Mouse (Mus musculus) c-Kit-positive CD71-negative TER-119-negative erythroid progenitor cells, embryonic 14.5 days (primary cell): ENCODE results near the gene Rrm2.
"Not testable (repeated sequence)": the region's sequence is repeated elsewhere in the genome, so short reads cannot be mapped to it uniquely, and the experiment has no call there.

Experiments used
- DNase-seq: peaks from one replicate; pipeline ENCODE4 v3.0.0-alpha.2; 2013; ENCODE audit warnings: low read depth

Gene Rrm2

DNA sequence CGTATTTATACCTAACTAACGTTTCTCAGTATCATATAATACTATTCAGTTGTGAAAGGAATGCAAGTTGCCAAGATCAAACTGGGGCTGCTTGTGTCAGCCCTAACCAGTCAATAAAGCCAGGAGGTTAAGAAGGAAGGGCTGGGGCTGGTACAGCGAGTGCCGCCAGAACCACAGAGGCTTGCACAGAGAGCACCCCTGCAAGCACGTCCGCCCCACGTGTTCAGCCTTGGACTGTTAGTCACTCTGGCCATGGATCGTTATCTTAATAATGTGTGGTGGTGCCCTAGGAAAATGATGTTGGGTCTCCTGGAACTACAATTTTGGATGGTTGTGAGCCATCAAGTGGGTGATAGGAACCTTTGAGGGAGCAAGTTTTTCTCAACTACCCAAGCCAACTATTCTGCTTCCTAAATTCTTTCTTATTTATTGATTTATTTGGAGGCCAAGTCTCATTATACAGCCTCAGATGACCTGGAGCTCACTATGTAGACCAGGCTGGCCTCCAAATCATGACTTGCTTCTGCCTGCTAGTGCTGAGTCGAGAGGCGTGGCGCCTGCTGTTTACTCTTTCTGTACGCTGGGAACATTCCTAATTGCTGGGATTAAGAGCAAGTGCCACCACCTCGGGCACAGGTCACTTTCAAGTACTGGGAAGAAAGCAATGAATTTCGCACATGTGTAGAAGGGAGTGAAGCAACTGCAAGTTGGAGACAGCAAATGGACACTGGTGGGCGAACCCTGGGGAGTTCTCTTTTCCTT is 2.4 kb upstream of the Rrm2 start:
- no peak for DNase-seq

DNA sequence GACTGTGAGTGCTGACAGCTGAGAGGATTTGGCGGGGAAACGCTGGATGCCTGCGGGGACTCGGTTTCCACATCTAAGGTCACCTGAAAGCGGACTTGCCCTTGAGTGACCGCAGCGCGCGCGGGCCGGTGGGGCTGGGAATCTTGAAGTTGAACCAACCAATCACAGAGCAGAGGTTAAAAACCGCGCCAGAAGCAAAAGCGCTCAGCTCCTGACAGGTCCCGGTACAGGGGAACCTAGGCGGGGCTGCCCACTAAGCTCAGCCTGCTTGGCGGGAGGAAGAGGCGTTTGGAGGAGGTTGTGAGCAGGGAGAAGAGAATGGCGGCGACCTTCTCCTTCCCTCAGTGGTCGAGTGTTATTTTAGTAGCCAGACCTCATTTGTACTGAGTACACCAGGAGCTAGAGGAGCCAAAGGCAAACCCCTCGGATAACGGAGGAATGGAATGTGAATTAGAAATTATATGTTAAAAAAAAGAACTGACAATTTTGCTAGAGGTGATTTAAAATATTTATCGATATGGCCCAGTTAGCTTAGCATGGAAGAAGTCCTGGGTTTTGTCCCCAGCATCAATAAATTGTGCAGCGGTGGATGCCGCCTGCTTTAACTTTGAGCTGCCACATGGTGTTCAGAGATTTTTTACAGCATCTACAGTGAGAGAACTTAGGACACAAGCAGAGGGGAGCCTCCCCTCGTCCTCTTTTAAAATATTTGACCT is 1.1 kb upstream of the Rrm2 start:
- DNase-seq, result no peak

DNA sequence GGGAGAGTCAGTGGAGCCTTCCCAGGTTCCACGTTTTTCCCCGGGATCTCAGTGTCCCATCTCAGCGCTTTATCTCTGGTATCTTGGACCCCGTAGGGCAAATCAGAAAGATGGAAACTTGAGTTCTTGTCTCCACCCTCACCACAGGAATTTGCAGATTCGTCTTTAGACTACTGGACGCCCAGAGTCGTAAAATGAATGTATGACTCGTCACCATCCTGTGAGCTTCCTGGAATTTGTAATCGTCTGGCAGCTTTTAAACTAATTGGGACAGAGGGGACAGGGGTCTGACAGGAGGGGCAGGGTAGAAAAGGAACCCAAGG is 600 bp upstream of the Rrm2 start:
- no peak for DNase-seq

- DNase-seq, result no peak
Measured at GRCm38 (mm10) chr12:24708824-24709218, 780 bp downstream of the Rrm2 start.

DNA sequence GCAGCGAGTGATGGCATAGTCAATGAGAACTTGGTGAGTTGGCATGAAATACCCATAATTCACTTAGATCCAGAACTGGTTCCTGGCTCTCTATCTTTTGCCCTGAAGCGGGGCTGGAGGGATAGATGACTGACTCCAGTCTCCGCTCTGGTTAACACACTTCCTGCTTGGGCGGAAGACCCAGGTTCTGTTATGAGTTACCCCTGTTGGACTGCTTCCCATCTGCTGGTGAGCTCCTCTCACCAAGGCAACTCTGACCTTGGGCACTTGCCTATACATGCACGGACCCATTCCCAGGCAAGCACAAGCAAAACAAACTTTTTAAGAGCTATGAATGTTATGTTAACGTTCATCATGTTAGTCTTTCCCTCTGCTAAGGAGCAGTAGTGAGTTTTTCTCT is 1.4 kb downstream of the Rrm2 start:
- no peak for DNase-seq

DNA sequence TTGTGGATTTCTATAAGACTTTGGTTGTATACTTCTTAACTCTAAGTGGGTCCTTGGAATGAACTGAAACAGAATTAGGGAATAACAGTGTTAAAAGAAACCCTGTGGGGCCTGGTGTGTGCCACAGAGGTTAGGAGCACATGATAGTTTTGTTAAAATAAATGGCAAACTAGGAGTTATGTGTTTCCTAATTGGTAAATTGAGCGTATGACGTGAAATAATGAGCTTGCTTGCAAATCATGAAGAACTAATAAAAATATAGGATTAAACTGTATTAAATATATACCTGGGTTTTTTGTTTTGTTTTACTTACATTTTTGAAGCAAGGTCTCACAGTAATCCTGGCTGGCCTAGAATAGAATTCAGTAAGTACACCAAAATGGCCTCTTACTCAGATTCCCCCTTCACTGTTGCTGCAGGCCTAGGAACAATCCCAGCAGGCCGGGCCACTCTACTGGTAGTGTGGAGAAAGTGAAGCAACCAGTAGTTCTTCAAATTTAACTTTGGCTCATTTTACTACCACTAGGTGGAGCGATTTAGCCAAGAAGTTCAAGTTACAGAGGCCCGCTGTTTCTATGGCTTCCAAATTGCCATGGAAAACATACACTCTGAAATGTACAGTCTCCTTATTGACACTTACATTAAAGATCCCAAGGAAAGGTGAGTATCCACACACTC is 1.9 kb downstream of the Rrm2 start:
- DNase-seq, result peak; percentile 85

GRCm38 (mm10) chr12:24710672-24711071 is 2.6 kb downstream of the Rrm2 start:
- no peak for DNase-seq

DNA sequence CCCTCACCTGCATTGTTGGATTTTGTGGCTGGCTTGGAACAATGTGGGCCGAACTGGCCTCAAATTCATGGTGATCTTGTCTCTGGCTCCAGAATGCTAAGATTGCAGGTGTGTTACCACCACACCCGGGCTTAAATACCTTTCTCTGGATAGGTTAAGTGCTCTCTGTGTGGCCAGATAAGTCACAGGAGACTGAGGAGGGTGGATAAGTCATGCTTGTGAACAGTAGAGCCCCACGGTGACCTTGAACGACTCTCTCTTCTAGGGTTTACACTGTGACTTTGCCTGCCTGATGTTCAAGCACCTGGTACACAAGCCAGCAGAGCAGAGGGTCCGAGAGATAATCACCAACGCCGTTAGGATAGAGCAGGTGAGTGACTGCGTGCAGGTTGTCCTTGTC is 4.4 kb downstream of the Rrm2 start:
- DNase-seq, result no peak

GRCm38 (mm10) chr12:24714579-24715255 is 6.7 kb downstream of the Rrm2 start:
- no peak for DNase-seq

DNA sequence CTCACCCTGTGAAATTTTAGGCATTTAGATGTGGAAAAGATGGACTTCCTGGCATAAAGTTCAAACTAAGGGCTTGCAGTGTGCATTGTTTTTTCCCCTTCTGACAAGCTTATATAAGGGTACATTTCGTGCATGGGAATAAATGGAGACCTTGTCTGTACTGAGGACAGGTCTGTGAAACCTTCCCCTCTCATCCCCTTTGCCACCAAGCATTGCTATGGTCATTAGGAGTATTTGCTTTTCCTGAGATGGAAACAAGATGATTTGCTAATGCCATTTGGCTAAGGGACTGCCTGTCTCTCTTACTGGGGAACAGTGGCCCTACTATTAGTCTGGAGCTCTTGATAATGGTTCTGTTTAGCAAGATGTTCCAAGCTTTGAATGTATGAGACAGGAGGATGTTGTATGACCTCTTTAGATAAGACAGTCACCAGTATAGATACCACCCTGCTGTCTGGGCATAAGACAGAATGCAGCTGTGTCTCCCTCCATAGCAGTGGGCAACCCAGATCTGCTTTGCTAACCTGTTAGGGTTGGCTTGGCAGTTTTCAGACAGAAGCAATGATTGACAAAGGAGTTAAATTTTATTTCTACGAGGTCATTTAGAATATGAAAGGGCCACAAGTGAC is 7.3 kb downstream of the Rrm2 start:
- no peak for DNase-seq

DNA sequence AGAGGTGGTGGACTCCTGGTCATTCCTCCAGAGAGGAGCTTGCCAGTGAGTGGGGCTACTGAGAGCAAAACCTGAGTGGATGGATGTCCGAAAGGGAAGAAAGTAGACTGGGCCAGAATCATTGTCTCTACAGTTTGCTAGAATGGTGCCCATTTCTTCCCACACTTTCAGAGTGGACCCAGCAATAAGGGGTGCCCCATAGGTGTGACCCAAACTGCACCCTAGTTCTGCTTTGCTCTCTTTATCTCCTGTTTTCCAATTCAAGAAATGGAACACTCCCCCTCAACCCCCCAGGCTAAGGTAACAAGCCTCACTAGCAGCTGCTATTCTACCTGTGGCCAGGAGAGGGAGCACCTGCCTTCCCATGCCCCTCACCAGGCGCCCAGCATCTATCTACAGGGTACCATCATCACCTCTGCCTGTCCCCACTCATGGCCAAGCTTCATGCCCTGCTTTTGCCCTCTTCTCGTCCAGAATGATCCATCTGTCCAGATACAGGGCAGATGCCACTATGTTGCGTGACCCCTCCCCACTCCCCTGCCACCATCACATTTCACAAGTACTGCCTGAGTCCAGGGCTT is 8.8 kb downstream of the Rrm2 start:
- DNase-seq, result no peak

GRCm38 (mm10) chr12:24723434-24723833 is 15.4 kb downstream of the Rrm2 start:
- DNase-seq, result no peak

DNA sequence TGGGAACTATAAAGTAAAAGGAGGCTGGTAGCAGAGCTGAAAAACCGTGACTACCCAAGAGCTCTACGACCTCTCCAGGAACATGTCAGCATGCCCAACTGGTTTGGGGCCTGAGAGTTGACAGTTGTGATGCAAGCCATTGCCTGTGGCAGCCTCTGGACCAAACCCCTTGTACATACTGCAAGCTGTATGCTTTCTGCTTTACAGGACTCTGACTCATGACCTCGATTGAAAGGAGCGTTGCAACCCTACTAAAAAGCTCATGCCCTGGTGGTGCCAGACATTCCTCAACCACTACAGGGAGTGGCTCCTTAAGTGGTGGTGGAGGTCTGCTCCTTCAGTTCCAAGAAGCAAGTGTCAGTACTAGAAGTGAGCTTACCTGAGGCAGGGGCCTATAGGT is 15.8 kb downstream of the Rrm2 start:
- no peak for DNase-seq

DNA sequence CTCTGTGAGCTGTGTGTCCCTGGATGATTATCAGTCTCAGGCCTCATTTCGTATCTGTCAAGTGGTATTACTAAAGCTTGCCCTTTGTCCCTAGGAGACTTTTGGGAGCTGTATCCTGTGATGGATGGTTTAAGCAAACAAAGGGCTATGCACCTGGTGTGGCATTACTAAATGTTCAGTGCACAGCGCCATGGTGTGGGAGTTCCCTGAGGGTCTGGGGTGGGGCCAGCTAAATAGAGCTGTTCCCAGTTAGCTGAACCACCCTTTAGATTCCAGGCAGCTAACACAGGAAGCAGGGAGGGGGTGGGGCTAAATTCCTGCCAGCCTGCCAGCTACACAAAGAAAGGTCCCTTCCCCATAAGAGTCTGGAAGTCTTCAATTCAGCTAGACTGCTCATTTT is 16.3 kb downstream of the Rrm2 start:
- DNase-seq, result no peak

- no peak for DNase-seq
Measured at GRCm38 (mm10) chr12:24734828-24735394, 26.9 kb downstream of the Rrm2 start.

- DNase-seq, result no peak
Measured at GRCm38 (mm10) chr12:24736956-24737355, 28.9 kb downstream of the Rrm2 start.

- DNase-seq, result no peak
Measured at GRCm38 (mm10) chr12:24739963-24740362, 31.9 kb downstream of the Rrm2 start.

- DNase-seq, result not testable (repeated sequence)
Measured at GRCm38 (mm10) chr12:24741535-24741934, 33.5 kb downstream of the Rrm2 start.

DNA sequence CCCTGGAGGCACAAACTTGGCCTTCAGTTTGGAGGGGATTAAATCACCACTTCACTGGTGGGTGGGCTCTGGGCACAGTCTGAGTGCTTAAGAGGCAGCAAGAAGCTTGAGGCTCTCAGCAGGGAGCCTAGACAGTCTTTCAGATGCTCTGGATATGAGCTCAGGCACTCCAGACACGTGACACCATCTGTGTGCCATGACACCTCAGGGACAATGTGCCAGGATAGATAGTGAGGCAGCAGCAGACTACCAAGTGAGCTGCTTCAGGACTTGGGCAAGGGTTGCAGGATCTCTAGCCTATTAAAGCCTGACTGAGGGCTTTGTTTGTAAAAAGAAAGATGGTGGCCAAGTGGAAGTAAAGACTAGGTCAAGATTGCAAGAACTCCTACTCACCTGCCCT is 36.3 kb downstream of the Rrm2 start:
- DNase-seq, result no peak

DNA sequence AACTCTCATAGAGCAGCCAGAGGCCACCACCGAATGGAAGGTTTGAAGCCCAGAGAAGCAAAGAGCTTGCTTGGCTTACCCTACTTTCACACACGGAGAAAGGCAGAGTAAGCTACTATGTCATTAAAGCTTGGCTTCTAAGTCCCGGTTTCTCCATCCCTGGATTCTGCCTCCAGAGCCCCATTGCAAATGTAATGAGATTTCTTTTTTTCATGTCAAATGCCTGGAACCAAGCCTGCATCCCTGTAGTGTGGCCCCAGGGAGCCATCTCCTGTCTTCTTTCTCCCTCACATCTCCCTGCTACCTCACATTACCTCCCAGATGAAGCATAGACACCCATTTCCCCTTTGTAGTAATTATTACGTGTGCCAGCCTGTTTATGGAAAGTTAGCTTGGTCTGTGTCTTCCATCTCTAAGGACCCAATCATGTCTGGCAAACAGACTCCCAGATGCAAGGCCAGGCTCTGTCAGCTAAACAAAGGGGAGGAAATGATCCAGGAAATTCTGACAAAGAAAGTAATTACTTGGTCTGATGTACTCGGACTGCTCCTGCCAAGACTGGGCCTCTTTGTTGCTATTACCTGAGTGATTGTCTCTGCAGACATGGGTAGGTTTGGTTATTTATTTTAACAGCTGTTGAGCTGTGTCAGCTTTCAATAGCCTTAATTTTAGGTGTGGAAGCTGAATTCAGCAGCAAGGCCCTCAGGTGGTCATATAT is 38.7 kb downstream of the Rrm2 start:
- DNase-seq, result no peak

GRCm38 (mm10) chr12:24747297-24747696 is 39.3 kb downstream of the Rrm2 start:
- DNase-seq, result no peak
